Mouse (Mus musculus): ENCODE results near the gene Vmn1r36. TPM values are rescaled to one million over a fixed set of nuclear protein-coding genes. Genes with fewer than 3 reads are reported as not detected.
"Not testable (repeated sequence)": the region's sequence is repeated elsewhere in the genome, so short reads cannot be mapped to it uniquely, and the experiment has no call there.

The Vmn1r36 gene
- not detected in 2 replicates for total RNA-seq (2012; rRNA removed)

DNA sequence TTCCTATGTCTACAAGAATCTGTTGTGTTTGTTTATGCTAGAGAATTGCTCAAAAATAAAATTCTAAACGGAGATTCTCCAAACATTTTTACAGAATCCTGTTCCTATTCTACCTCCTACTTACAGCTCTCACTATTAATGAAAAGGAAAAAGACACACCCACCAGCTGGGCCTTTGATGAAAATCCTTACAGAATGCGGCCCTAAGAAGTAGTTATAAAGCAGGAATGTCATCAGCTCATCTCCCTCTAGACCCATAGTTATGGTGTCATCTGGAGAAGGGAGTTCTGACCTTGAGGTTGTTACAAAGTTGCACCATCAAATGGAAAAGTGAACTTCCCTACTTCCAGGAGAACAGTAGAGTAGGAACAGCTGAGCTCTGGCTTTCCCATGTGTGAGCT is at the start of gene Vmn1r36:
Gene Vmn1r36 (minus strand): TSS at position 101 of the 400 bp plus-strand sequence.
- H3K9ac ChIP-seq (ENCODE audit: insufficient read depth, low read depth, low read length, poor library complexity, severe bottlenecking); DNase-seq (ENCODE audit: low read depth, low spot score); in situ Hi-C loops (cut with MboI; ENCODE audit: low sequenced_read_pairs in 2 of 2, unreplicated experiment in 2 of 2); H3K4me3 ChIP-seq (ENCODE audit: insufficient read depth in 1 of 2, low read depth in 1 of 2, low read length in 2 of 2, poor library complexity in 1 of 2, severe bottlenecking in 1 of 2); H3K4me1 ChIP-seq (ENCODE audit: control insufficient read depth in 2 of 2, insufficient read depth in 2 of 2, low read length in 2 of 2, poor library complexity in 1 of 2); H3K36me3 ChIP-seq (ENCODE audit: control insufficient read depth, insufficient read depth, low read length, poor library complexity, severe bottlenecking); H3K9me3 ChIP-seq (ENCODE audit: control insufficient read depth, insufficient read depth, low read depth, low read length); H3K27ac ChIP-seq (ENCODE audit: insufficient read depth, low read depth, low read length, poor library complexity, severe bottlenecking): not testable (repeated sequence)

DNA sequence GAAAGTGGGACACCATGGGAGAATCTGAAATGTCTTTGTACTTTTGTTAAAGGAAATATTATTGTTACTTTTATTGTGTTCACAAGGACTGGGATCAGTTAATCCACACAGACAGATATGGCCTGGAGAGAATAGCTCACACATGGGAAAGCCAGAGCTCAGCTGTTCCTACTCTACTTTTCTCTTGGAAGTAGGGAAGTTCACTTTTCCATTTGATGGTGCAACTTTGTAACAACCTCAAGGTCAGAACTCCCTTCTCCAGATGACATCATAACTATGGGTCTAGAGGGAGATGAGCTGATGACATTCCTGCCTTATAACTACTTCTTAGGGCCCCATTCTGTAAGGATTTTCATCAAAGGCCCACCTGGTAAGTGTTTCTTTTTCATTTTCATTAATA is 10.1 kb upstream of the Vmn1r36 start, which contains the start of gene Vmn1r37:
Gene Vmn1r37 (plus strand): TSS at position 301 of the 400 bp plus-strand sequence.
- H3K4me1 ChIP-seq (ENCODE audit: control insufficient read depth in 2 of 2, insufficient read depth in 2 of 2, low read length in 2 of 2, poor library complexity in 1 of 2); H3K4me3 ChIP-seq (ENCODE audit: insufficient read depth in 1 of 2, low read depth in 1 of 2, low read length in 2 of 2, poor library complexity in 1 of 2, severe bottlenecking in 1 of 2); H3K9me3 ChIP-seq (ENCODE audit: control insufficient read depth, insufficient read depth, low read depth, low read length); H3K36me3 ChIP-seq (ENCODE audit: control insufficient read depth, insufficient read depth, low read length, poor library complexity, severe bottlenecking); in situ Hi-C loops (cut with MboI; ENCODE audit: low sequenced_read_pairs in 2 of 2, unreplicated experiment in 2 of 2); H3K27ac ChIP-seq (ENCODE audit: insufficient read depth, low read depth, low read length, poor library complexity, severe bottlenecking); H3K9ac ChIP-seq (ENCODE audit: insufficient read depth, low read depth, low read length, poor library complexity, severe bottlenecking); DNase-seq (ENCODE audit: low read depth, low spot score): not testable (repeated sequence)

DNA sequence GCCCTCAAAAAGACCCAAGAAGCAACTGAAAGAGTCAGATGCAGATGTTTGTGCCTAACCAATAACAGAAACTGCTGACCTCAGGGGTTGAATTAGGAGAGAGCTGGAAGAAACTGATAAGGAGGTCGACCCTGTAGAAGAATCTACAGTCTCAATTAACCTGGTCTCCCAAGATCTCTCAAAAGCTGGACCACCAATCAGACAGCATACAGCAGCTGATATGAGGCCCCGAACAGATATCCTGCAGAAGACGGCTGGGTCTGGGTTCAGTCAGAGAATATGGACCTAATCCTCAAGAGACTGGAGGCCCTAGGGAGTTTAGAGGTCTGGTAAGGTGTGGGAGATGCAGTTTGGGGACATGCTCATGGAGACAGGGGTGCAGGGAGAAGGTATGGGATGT is 5.1 kb downstream of the Vmn1r36 start:
- no peak for DNase-seq (ENCODE audit: low read depth, low spot score)
- no peaks in the 10 kb centered on the region for H3K4me1 ChIP-seq (ENCODE audit: control insufficient read depth in 2 of 2, insufficient read depth in 2 of 2, low read length in 2 of 2, poor library complexity in 1 of 2)
- TF ChIP-seq MAFK (IDR thresholded peaks at IDR 0.05; ENCODE audit: insufficient read depth, low read depth, low read length) (no peak), ZC3H11A (IDR thresholded peaks at IDR 0.05; ENCODE audit: borderline replicate concordance, low read depth, low read length) (no peak), ZNF384 (IDR thresholded peaks at IDR 0.05; ENCODE audit: low read depth, low read length) (no peak), CHD2 (IDR thresholded peaks at IDR 0.05; ENCODE audit: low read depth, low read length) (no peak), HCFC1 (IDR thresholded peaks at IDR 0.05; ENCODE audit: borderline replicate concordance, insufficient read depth, low read length) (no peak)
- no peak overlapping the region for H3K27ac ChIP-seq (ENCODE audit: insufficient read depth, low read depth, low read length, poor library complexity, severe bottlenecking)
- H3K9ac ChIP-seq (ENCODE audit: insufficient read depth, low read depth, low read length, poor library complexity, severe bottlenecking): no peak overlapping the region
- no peak overlapping the region for H3K4me3 ChIP-seq (ENCODE audit: insufficient read depth in 1 of 2, low read depth in 1 of 2, low read length in 2 of 2, poor library complexity in 1 of 2, severe bottlenecking in 1 of 2)
- in situ Hi-C loops (cut with MboI; ENCODE audit: low sequenced_read_pairs in 2 of 2, unreplicated experiment in 2 of 2): no loop called here
- H3K9me3 ChIP-seq (ENCODE audit: control insufficient read depth, insufficient read depth, low read depth, low read length): no peaks in the 10 kb centered on the region
- no peaks in the 10 kb centered on the region for H3K36me3 ChIP-seq (ENCODE audit: control insufficient read depth, insufficient read depth, low read length, poor library complexity, severe bottlenecking)

DNA sequence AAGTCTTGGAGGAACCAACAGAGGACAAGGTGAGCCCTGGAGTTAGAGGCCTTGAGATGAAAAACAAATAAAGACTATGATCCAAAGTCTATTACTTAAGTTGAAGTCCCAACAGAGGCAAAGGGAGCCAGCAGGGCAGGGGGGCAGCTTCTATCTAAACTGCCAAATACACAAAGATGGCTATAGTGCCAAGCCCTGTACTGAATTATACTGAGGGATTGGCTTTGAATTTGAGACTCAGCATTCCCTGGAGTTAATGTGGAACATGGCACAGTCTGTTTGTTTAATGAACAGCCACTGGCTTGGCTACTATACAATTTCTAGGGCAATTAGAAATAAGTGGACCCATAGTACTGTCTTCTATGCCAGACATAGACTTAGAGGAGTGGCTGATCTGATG is 10.1 kb downstream of the Vmn1r36 start:
- no peaks in the 10 kb centered on the region for H3K4me1 ChIP-seq (ENCODE audit: control insufficient read depth in 2 of 2, insufficient read depth in 2 of 2, low read length in 2 of 2, poor library complexity in 1 of 2)
- TF ChIP-seq CHD2 (IDR thresholded peaks at IDR 0.05; ENCODE audit: low read depth, low read length) (no peak), ZNF384 (IDR thresholded peaks at IDR 0.05; ENCODE audit: low read depth, low read length) (no peak), ZC3H11A (IDR thresholded peaks at IDR 0.05; ENCODE audit: borderline replicate concordance, low read depth, low read length) (no peak), MAFK (IDR thresholded peaks at IDR 0.05; ENCODE audit: insufficient read depth, low read depth, low read length) (no peak), HCFC1 (IDR thresholded peaks at IDR 0.05; ENCODE audit: borderline replicate concordance, insufficient read depth, low read length) (no peak)
- no peak for DNase-seq (ENCODE audit: low read depth, low spot score)
- in situ Hi-C loops (cut with MboI; ENCODE audit: low sequenced_read_pairs in 2 of 2, unreplicated experiment in 2 of 2): no loop called here
- H3K27ac ChIP-seq (ENCODE audit: insufficient read depth, low read depth, low read length, poor library complexity, severe bottlenecking): no peak overlapping the region
- no peak overlapping the region for H3K4me3 ChIP-seq (ENCODE audit: insufficient read depth in 1 of 2, low read depth in 1 of 2, low read length in 2 of 2, poor library complexity in 1 of 2, severe bottlenecking in 1 of 2)
- no peak overlapping the region for H3K9ac ChIP-seq (ENCODE audit: insufficient read depth, low read depth, low read length, poor library complexity, severe bottlenecking)
- H3K9me3 ChIP-seq (ENCODE audit: control insufficient read depth, insufficient read depth, low read depth, low read length): no peaks in the 10 kb centered on the region
- H3K36me3 ChIP-seq (ENCODE audit: control insufficient read depth, insufficient read depth, low read length, poor library complexity, severe bottlenecking): no peaks in the 10 kb centered on the region

DNA sequence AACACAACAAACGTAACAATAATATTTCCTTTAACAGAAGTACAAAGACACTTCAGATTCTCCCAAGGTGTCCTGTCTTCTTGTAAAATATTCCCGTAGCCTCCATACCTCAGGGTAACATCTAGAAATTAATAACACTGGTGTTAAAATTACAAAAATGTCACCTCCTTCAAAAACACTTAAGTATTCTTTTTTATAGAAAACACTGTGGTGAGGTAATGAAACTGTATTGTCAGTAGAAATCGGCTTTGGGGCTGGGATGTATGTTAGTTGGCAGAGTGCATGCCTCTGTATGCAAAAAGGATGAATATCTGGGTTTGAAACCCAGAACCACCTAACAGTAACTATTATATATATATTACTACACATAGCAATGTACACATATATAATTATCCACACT is 33.2 kb downstream of the Vmn1r36 start, which contains the start of gene Vmn1r35:
Gene Vmn1r35 (minus strand): TSS at position 101 of the 400 bp plus-strand sequence.
- Histone ChIP-seq H3K9me3 (ENCODE audit: control insufficient read depth, insufficient read depth, low read depth, low read length) (no peaks in the 10 kb centered on the region), H3K9ac (ENCODE audit: insufficient read depth, low read depth, low read length, poor library complexity, severe bottlenecking) (no peak within 1 kb of the TSS), H3K4me3 (ENCODE audit: insufficient read depth in 1 of 2, low read depth in 1 of 2, low read length in 2 of 2, poor library complexity in 1 of 2, severe bottlenecking in 1 of 2) (no peak within 1 kb of the TSS), H3K36me3 (ENCODE audit: control insufficient read depth, insufficient read depth, low read length, poor library complexity, severe bottlenecking) (no peaks in the 10 kb centered on the region), H3K4me1 (ENCODE audit: control insufficient read depth in 2 of 2, insufficient read depth in 2 of 2, low read length in 2 of 2, poor library complexity in 1 of 2) (no peaks in the 10 kb centered on the region), H3K27ac (ENCODE audit: insufficient read depth, low read depth, low read length, poor library complexity, severe bottlenecking) (no peak within 1 kb of the TSS)
- TF ChIP-seq CHD2 (IDR thresholded peaks at IDR 0.05; ENCODE audit: low read depth, low read length): no peak
- TF ChIP-seq MAFK (IDR thresholded peaks at IDR 0.05; ENCODE audit: insufficient read depth, low read depth, low read length): no peak
- no peak for TF ChIP-seq HCFC1 (IDR thresholded peaks at IDR 0.05; ENCODE audit: borderline replicate concordance, insufficient read depth, low read length)
- no peak for TF ChIP-seq ZNF384 (IDR thresholded peaks at IDR 0.05; ENCODE audit: low read depth, low read length)
- no peak for TF ChIP-seq ZC3H11A (IDR thresholded peaks at IDR 0.05; ENCODE audit: borderline replicate concordance, low read depth, low read length)
- no peak for DNase-seq (ENCODE audit: low read depth, low spot score)
- in situ Hi-C loops (cut with MboI; ENCODE audit: low sequenced_read_pairs in 2 of 2, unreplicated experiment in 2 of 2): no loop called here

Other genes with a start within 250 kb of the Vmn1r36 start
- gene Mad2l1, start 183.8 kb downstream of the Vmn1r36 start, total RNA-seq (2012; rRNA removed): 67.0 and 78.2 TPM in 2 replicates
- gene Vmn1r32, start 159.1 kb downstream of the Vmn1r36 start, total RNA-seq (2012; rRNA removed): 0.11 TPM in 1 of 2 replicates, not detected in the other
- gene Vmn1r33, start 100.9 kb downstream of the Vmn1r36 start, total RNA-seq (2012; rRNA removed): 0.09 and 0.11 TPM in 2 replicates
- 0.37 and 0.62 TPM in 2 replicates for gene Vmn1r34, start 75.3 kb downstream of the Vmn1r36 start, total RNA-seq (2012; rRNA removed)
- gene Vmn1r35, start 33.3 kb downstream of the Vmn1r36 start, total RNA-seq (2012; rRNA removed): not detected in 2 replicates
- not detected in 2 replicates for gene Vmn1r37, start 10.2 kb upstream of the Vmn1r36 start, total RNA-seq (2012; rRNA removed)
- gene Vmn1r38, start 63.5 kb upstream of the Vmn1r36 start, total RNA-seq (2012; rRNA removed): not detected in 2 replicates
- gene Vmn1r39, start 91.4 kb upstream of the Vmn1r36 start, total RNA-seq (2012; rRNA removed): not detected in 2 replicates
- 5.8 and 14.3 TPM in 2 replicates for gene Gng12, start 177.2 kb upstream of the Vmn1r36 start, total RNA-seq (2012; rRNA removed)